Mouse (Mus musculus) olfactory bulb, adult 2 months (tissue): ENCODE results near the gene Gm5134.

Source experiments
- CTCF ChIP-seq: fragments of 200-500 bp; IDR thresholded peaks from 2 replicates; pipeline ENCODE4 v1.5.1; 2012; ENCODE audit warnings: low read depth, mild to moderate bottlenecking, low read length, moderate library complexity; ENCODE audit not compliant: insufficient read depth
- POLR2A ChIP-seq: fragments of 200-500 bp; IDR thresholded peaks from 2 replicates; pipeline ENCODE4 v1.6.1; 2012; ENCODE audit warnings: mild to moderate bottlenecking, low read depth, low read length, moderate library complexity; ENCODE audit not compliant: insufficient read depth

DNA sequence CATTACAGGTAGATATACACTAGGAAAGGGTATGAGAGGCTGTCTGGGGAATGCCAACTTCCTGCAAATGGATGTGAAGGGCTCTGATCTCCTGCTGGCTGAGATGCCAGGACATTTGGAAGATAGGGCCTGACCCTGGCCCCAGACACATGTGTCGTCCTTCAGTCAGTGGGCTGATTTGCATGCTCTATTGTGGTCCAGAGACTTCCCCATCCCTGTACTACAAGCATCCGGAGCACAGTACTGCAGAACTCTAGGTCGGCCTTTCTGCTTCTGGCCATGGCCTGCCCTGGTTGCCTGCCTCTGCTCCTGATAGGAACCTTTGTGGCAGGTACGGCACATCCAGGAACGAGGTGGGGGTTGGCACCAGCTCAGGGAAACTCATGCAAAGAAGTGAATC, 6.2 kb upstream of the Gm5134 start:
- no peak for TF ChIP-seq CTCF
- TF ChIP-seq POLR2A, result no peak
